Mouse (Mus musculus): ENCODE measurements around the gene Golph3. TPM values are rescaled to one million over a fixed set of nuclear protein-coding genes. Genes with fewer than 3 reads are reported as not detected.

Gene Golph3
- total and polyA plus RNA-seq, 2 experiments from 2014 or later: 63.6 to 134 TPM

DNA sequence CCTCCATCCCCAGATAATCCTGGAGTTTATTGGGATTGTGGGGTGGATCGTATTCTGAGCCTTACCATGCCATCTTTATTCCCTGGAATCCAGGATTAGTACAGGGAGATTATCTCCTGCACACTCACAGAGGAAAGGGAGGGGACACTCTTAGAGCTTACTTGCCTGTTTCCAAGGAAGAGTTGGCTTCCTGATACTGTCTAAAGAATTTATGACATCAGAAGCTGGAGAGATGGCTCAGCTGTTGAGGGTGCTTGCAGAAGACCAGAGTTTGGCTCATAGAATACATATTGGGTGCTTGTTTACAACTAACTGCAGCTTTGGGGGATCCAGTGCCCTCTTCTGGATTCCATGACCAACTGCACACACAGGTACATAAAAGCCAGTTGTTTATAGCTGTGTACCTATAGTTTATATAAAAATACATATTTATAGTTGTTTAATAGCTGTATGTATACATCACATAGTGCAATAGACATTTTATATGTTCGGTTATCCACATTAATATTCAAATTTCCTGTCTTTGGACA is 33.1 kb downstream of the Golph3 start:
- Histone ChIP-seq H3K4me1 (ENCODE audit: insufficient read depth, low read length) (no peaks in the 10 kb centered on the region), H3K4me2 (ENCODE audit: low read depth, low read length) (no peak overlapping the region), H3K36me3 (ENCODE audit: insufficient read depth, low read length) (peaks cover 17% of the 10 kb centered on the region; the same call in 1 of the 2 replicates), H3K4me3 (ENCODE audit: low read length) (no peak overlapping the region), H3K9me3 (ENCODE audit: low read length) (no peaks in the 10 kb centered on the region), H3K9ac (replicated peaks; ENCODE audit: low read length) (no peak overlapping the region), H3K27me3 (ENCODE audit: insufficient read depth, low read length) (no peaks in the 10 kb centered on the region), H3K27ac (no peak overlapping the region)
- ATAC-seq: no peak
- no peak for DNase-seq (ENCODE audit: low spot score)
- WGBS: 91% methylated on average over 2 of the region's 2 CpGs
- no peak for TF ChIP-seq CTCF (IDR thresholded peaks at IDR 0.05; ENCODE audit: low read depth)

- DNase-seq (ENCODE audit: low spot score) (no peak), ATAC-seq (no peak)
- H3K36me3 ChIP-seq (ENCODE audit: insufficient read depth, low read length): peaks cover 9% of the 10 kb centered on the region; the same call in 1 of the 2 replicates
- no peak for TF ChIP-seq CTCF (IDR thresholded peaks at IDR 0.05; ENCODE audit: low read depth)
- no peaks in the 10 kb centered on the region for H3K27me3 ChIP-seq (ENCODE audit: insufficient read depth, low read length)
- no peaks in the 10 kb centered on the region for H3K9me3 ChIP-seq (ENCODE audit: low read length)
- H3K27ac ChIP-seq: no peak overlapping the region
- no peak overlapping the region for H3K4me2 ChIP-seq (ENCODE audit: low read depth, low read length)
- H3K9ac ChIP-seq (replicated peaks; ENCODE audit: low read length): no peak overlapping the region
- H3K4me1 ChIP-seq (ENCODE audit: insufficient read depth, low read length): no peaks in the 10 kb centered on the region
- no peak overlapping the region for H3K4me3 ChIP-seq (ENCODE audit: low read length)
- 75% methylated on average over 6 of the region's 6 CpGs for WGBS
Observed at GRCm38 (mm10) chr15:12355261-12355660, 34.0 kb downstream of the Golph3 start.

GRCm38 (mm10) chr15:12355907-12356306 is 34.7 kb downstream of the Golph3 start:
- Histone ChIP-seq H3K4me3 (ENCODE audit: low read length) (no peak overlapping the region), H3K27me3 (ENCODE audit: insufficient read depth, low read length) (no peaks in the 10 kb centered on the region), H3K9me3 (ENCODE audit: low read length) (no peaks in the 10 kb centered on the region), H3K4me1 (ENCODE audit: insufficient read depth, low read length) (no peaks in the 10 kb centered on the region), H3K27ac (no peak overlapping the region), H3K4me2 (ENCODE audit: low read depth, low read length) (no peak overlapping the region), H3K9ac (replicated peaks; ENCODE audit: low read length) (no peak overlapping the region), H3K36me3 (ENCODE audit: insufficient read depth, low read length) (peaks cover 9% of the 10 kb centered on the region; the same call in 1 of the 2 replicates)
- no peak for ATAC-seq
- no peak for TF ChIP-seq CTCF (IDR thresholded peaks at IDR 0.05; ENCODE audit: low read depth)
- no peak for DNase-seq (ENCODE audit: low spot score)
- 78% methylated on average over 7 of the region's 7 CpGs for WGBS

- no peak for TF ChIP-seq CTCF (IDR thresholded peaks at IDR 0.05; ENCODE audit: low read depth)
- no peaks in the 10 kb centered on the region for H3K4me1 ChIP-seq (ENCODE audit: insufficient read depth, low read length)
- H3K27me3 ChIP-seq (ENCODE audit: insufficient read depth, low read length): no peaks in the 10 kb centered on the region
- no peak overlapping the region for H3K4me2 ChIP-seq (ENCODE audit: low read depth, low read length)
- no peaks in the 10 kb centered on the region for H3K9me3 ChIP-seq (ENCODE audit: low read length)
- no peak overlapping the region for H3K4me3 ChIP-seq (ENCODE audit: low read length)
- H3K9ac ChIP-seq (replicated peaks; ENCODE audit: low read length): no peak overlapping the region
- ATAC-seq (no peak), DNase-seq (ENCODE audit: low spot score) (no peak)
- H3K27ac ChIP-seq: no peak overlapping the region
- peaks cover 7% of the 10 kb centered on the region; the same call in 1 of the 2 replicates for H3K36me3 ChIP-seq (ENCODE audit: insufficient read depth, low read length)
Observed at GRCm38 (mm10) chr15:12357459-12357858, 36.2 kb downstream of the Golph3 start.

- no peak overlapping the region for H3K4me2 ChIP-seq (ENCODE audit: low read depth, low read length)
- WGBS: 96% methylated on average over 5 of the region's 5 CpGs
- H3K4me1 ChIP-seq (ENCODE audit: insufficient read depth, low read length): no peaks in the 10 kb centered on the region
- no peak overlapping the region for H3K9ac ChIP-seq (replicated peaks; ENCODE audit: low read length)
- no peak overlapping the region for H3K27ac ChIP-seq
- no peak overlapping the region for H3K4me3 ChIP-seq (ENCODE audit: low read length)
- TF ChIP-seq CTCF (IDR thresholded peaks at IDR 0.05; ENCODE audit: low read depth): no peak
- peaks cover 4% of the 10 kb centered on the region; the same call in 1 of the 2 replicates for H3K36me3 ChIP-seq (ENCODE audit: insufficient read depth, low read length)
- H3K9me3 ChIP-seq (ENCODE audit: low read length): no peaks in the 10 kb centered on the region
- ATAC-seq: no peak
- H3K27me3 ChIP-seq (ENCODE audit: insufficient read depth, low read length): no peaks in the 10 kb centered on the region
- DNase-seq (ENCODE audit: low spot score): no peak
Observed at GRCm38 (mm10) chr15:12358384-12358783, 37.1 kb downstream of the Golph3 start.

DNA sequence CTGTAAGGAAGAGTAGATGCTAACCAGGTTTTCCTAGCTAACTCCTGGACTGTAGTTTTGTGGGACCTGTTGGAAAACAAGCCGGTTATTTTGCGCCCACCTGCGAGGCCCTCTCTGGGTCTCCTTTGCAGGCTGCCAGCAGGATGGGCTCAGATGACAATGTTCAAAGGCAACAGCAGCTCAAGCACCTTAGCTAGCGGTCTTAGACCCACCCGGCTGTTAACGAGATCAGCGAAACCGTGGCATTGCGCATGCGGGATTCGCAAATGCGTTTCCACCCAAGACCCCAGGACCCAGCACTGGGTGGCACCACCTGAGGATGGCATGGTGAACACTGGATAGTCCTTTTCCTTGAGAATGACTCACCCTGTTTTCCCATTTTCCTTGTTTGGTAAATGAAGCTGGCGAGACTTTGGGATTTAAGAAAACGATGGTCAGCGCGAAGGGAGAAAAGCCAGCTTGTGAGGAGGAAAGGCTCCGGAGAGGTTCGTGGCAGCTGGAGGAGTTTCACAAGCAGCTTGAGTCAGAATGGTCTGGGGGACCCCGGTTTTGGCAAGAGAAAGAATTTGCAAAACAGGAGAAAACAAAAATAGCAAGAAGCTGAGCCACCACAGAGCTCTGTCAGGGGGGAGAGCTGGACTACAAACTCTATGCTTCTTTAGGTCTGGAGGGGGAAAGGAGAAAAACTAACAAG is 39.4 kb downstream of the Golph3 start:
- TF ChIP-seq CTCF (IDR thresholded peaks at IDR 0.05; ENCODE audit: low read depth): no peak
- Histone ChIP-seq H3K27ac (no peak overlapping the region), H3K4me3 (ENCODE audit: low read length) (no peak overlapping the region), H3K9ac (replicated peaks; ENCODE audit: low read length) (no peak overlapping the region), H3K36me3 (ENCODE audit: insufficient read depth, low read length) (peaks cover 4% of the 10 kb centered on the region; the same call in 1 of the 2 replicates), H3K27me3 (ENCODE audit: insufficient read depth, low read length) (no peaks in the 10 kb centered on the region), H3K4me2 (ENCODE audit: low read depth, low read length) (no peak overlapping the region), H3K4me1 (ENCODE audit: insufficient read depth, low read length) (peaks cover 1% of the 10 kb centered on the region), H3K9me3 (ENCODE audit: low read length) (no peaks in the 10 kb centered on the region)
- DNase-seq (ENCODE audit: low spot score) (no peak), ATAC-seq (no peak)
- 81% methylated on average over 19 of the region's 19 CpGs for WGBS

Data from hindbrain, postnatal 0 days (tissue).